Comparison of ENCODE assay signal across 31 mouse cellular contexts in genomic region chr15:99594951-99595350, GRCm38 (mm10). TPM values are rescaled to one million over a fixed set of nuclear protein-coding genes. Genes with fewer than 3 reads are reported as not detected.
A peak's percentile ranks its signal among the peaks of the same experiment; 100 is the strongest.
DNase-seq lines count a peak whose midpoint lies in the region; TF ChIP-seq lines count a peak whose summit lies in the region.
"Had no signal": no experiment of that assay in that cellular context is flagged by ENCODE, and none has a peak within 500 bp of the region (broad histone marks: within the 10 kb centered on the region; RNA-seq: fewer than 3 reads in every experiment).

No protein-coding gene starts in this region.

- no peak for TF ChIP-seq CTCF in lung, adult 2 months (IDR thresholded peaks at IDR 0.05; ENCODE audit: insufficient read depth, low read length)

- 58% methylated on average over 10 of the region's 10 CpGs for WGBS in lung, adult 2 months

- H3K4me1 ChIP-seq in lung, adult 2 months (ENCODE audit: control insufficient read depth, insufficient read depth, low read length) = no peaks in the 10 kb centered on the region

- peak; percentile 85 for DNase-seq in 3134 (ENCODE audit: extremely low read depth, insufficient read length, low spot score)
- DNase-seq in 3T3-L1 (ENCODE audit: low read depth, low spot score) = peak; percentile 66
- peak; percentile 65 for DNase-seq in lung, adult 2 months
- peak; percentile 57 for DNase-seq in lung, postnatal 14 days
- DNase-seq in embryo, embryonic 9.5 days (ENCODE audit: extremely low spot score) = no peak
- DNase-seq in frontal cortex, postnatal 36 days (ENCODE audit: low spot score in 2 of 2) = no peak
- DNase-seq in right cerebral cortex, postnatal 4 days = no peak
- DNase-seq: adrenal gland, adult 8-10 months; cerebellum, adult 2 months; forebrain, postnatal 0 days; gastrocnemius, postnatal 10 days; heart, postnatal 10 days; kidney, adult 2 months; kidney, postnatal 4 days; thymus, postnatal 4 days had no signal

- H3K4me3 ChIP-seq in lung, adult 2 months (replicated peaks; ENCODE audit: extremely low read depth, low read depth, low read length) = no peak overlapping the region
- H3K4me3 ChIP-seq: erythroblast, embryonic 14.5 days; heart, embryonic 13.5 days; hindbrain, embryonic 10.5 days; intestine, embryonic 15.5 days; limb, embryonic 13.5 days; midbrain, embryonic 12.5 days; myocyte; neural tube, embryonic 13.5 days had no signal

- peak; percentile 51; the same call in 1 of the 2 replicates for TF ChIP-seq POLR2A in lung, adult 2 months (IDR thresholded peaks at IDR 0.05; ENCODE audit: borderline replicate concordance, extremely low read depth, low read depth, low read length)

RNA-seq across cellular contexts. Expression of gene Aqp5, which starts 4.4 kb away (rescaled TPM):
- 511 and 692 TPM in 2 replicates for polyA plus RNA-seq in lung, adult 2 months (2012; rRNA removed)
- polyA plus RNA-seq: activated CD4-positive, CD25-positive, alpha-beta regulatory T cell, adult 4 months; erythroblast, embryonic 14.5 days; stomach, embryonic 16.5 days had no signal

RNA-seq across cellular contexts. Expression of gene Aqp6, which starts 6.2 kb away (rescaled TPM):
- polyA plus RNA-seq in lung, adult 2 months (2012; rRNA removed) = not detected in 2 replicates
- polyA plus RNA-seq: activated CD4-positive, CD25-positive, alpha-beta regulatory T cell, adult 4 months; embryonic facial prominence, embryonic 14.5 days; erythroblast, embryonic 14.5 days; forebrain, embryonic 11.5 days; forebrain, postnatal 0 days; heart, embryonic 13.5 days; intestine, embryonic 15.5 days; limb, embryonic 13.5 days; liver, embryonic 11.5 days; liver, embryonic 16.5 days; myocyte; stomach, embryonic 16.5 days; thymus, postnatal 0 days had no signal

RNA-seq across cellular contexts. Expression of gene Aqp2, which starts 16.1 kb away (rescaled TPM):
- 1.1 and 1.3 TPM in 2 replicates for polyA plus RNA-seq in lung, adult 2 months (2012; rRNA removed)
- polyA plus RNA-seq: activated CD4-positive, CD25-positive, alpha-beta regulatory T cell, adult 4 months; erythroblast, embryonic 14.5 days; forebrain, embryonic 11.5 days; forebrain, postnatal 0 days; heart, embryonic 13.5 days; hindbrain, embryonic 10.5 days; intestine, embryonic 15.5 days; limb, embryonic 13.5 days; liver, embryonic 11.5 days; liver, embryonic 16.5 days; midbrain, embryonic 12.5 days; midbrain, postnatal 0 days; neural tube, embryonic 13.5 days; stomach, embryonic 16.5 days; thymus, postnatal 0 days had no signal

RNA-seq across cellular contexts. Expression of gene Racgap1, which starts 56.5 kb away (rescaled TPM):
- polyA plus RNA-seq in lung, adult 2 months (2012; rRNA removed) = 2.9 and 4.9 TPM in 2 replicates

Comparison
In these comparisons a context has a peak if more than half of its experiments do, and no peak if none do; other contexts are left out.
1. DNase-seq: peak in 3134 (single experiment), 3T3-L1 (single experiment), lung, adult 2 months (single experiment) and lung, postnatal 14 days (single experiment); none in embryo, embryonic 9.5 days (single experiment), frontal cortex, postnatal 36 days (0 of 2) and right cerebral cortex, postnatal 4 days (single experiment).